Mouse (Mus musculus): ENCODE measurements around the gene Cox19. TPM values are rescaled to one million over a fixed set of nuclear protein-coding genes. Genes with fewer than 3 reads are reported as not detected.

Cox19 gene
- total and polyA plus RNA-seq, 3 experiments: 53.0 to 73.2 TPM; not detected in 1

- no peaks in the 10 kb centered on the region for H3K36me3 ChIP-seq (ENCODE audit: control insufficient read depth in 1 of 2, insufficient read depth in 2 of 2, low read length in 2 of 2)
- H3K9ac ChIP-seq (ENCODE audit: control insufficient read depth, low read depth, low read length, poor library complexity, severe bottlenecking): no peak overlapping the region
- no peaks in the 10 kb centered on the region for H3K27me3 ChIP-seq (ENCODE audit: control insufficient read depth in 1 of 2, insufficient read depth in 2 of 2, low read length in 2 of 2)
- no peaks in the 10 kb centered on the region for H3K9me3 ChIP-seq (replicated peaks; ENCODE audit: insufficient read depth, low read length)
- no peaks in the 10 kb centered on the region for H3K4me1 ChIP-seq (ENCODE audit: control insufficient read depth in 1 of 2, insufficient read depth in 2 of 2, low read length in 2 of 2)
- H3K4me3 ChIP-seq (ENCODE audit: control insufficient read depth in 1 of 2, insufficient read depth in 1 of 2, low read depth in 2 of 2, low read length in 2 of 2): no peak overlapping the region
- TF ChIP-seq RCOR1 (IDR thresholded peaks at IDR 0.05; ENCODE audit: low read depth, low read length) (no peak), NRF1 (IDR thresholded peaks at IDR 0.05; ENCODE audit: insufficient read depth, low read depth, low read length, poor library complexity, severe bottlenecking) (no peak), ZMIZ1 (IDR thresholded peaks at IDR 0.05; ENCODE audit: low read depth, low read length) (no peak), JUND (IDR thresholded peaks at IDR 0.05; ENCODE audit: low read depth, low read length) (no peak), SMC3 (IDR thresholded peaks at IDR 0.05; ENCODE audit: low read depth, low read length) (peak; percentile 67), ZC3H11A (IDR thresholded peaks at IDR 0.05; ENCODE audit: low read depth, low read length) (peak; percentile 5; the same call in 1 of the 2 replicates), RAD21 (IDR thresholded peaks at IDR 0.05; ENCODE audit: low read depth, low read length) (peak; percentile 32), MEF2A (IDR thresholded peaks at IDR 0.05; ENCODE audit: extremely low read depth, insufficient replicate concordance, low read depth, low read length, poor library complexity, severe bottlenecking) (no peak), MXI1 (IDR thresholded peaks at IDR 0.05; ENCODE audit: low read depth, low read length) (no peak), TBP (IDR thresholded peaks at IDR 0.05; ENCODE audit: low read depth, low read length) (no peak), CTCF (IDR thresholded peaks at IDR 0.05 in 2 of 3, conservative IDR thresholded peaks at IDR 0.05 in 1 of 3; ENCODE audit: control insufficient read depth in 1 of 3, insufficient read depth in 1 of 3, low read depth in 2 of 3, low read length in 3 of 3, poor library complexity in 1 of 3, severe bottlenecking in 1 of 3) (peak; percentile 48 to 71 (median 68)), KAT2A (conservative IDR thresholded peaks at IDR 0.05; ENCODE audit: low read depth, low read length) (no peak), MYC (IDR thresholded peaks at IDR 0.05; ENCODE audit: low read depth, low read length) (peak; percentile 31; the same call in 1 of the 2 replicates), ETS1 (IDR thresholded peaks at IDR 0.05; ENCODE audit: low read depth, low read length) (no peak), ZKSCAN1 (IDR thresholded peaks at IDR 0.05; ENCODE audit: low read depth, low read length) (no peak), ELF1 (IDR thresholded peaks at IDR 0.05; ENCODE audit: low read depth, low read length) (no peak), TCF12 (IDR thresholded peaks at IDR 0.05; ENCODE audit: low read depth, low read length) (no peak), UBTF (IDR thresholded peaks at IDR 0.05; ENCODE audit: borderline replicate concordance, insufficient read depth, low read depth, low read length) (no peak), SIN3A (IDR thresholded peaks at IDR 0.05; ENCODE audit: low read length) (no peak), POLR2AphosphoS5 (IDR thresholded peaks at IDR 0.05; ENCODE audit: borderline replicate concordance, low read depth, low read length) (no peak), USF2 (IDR thresholded peaks at IDR 0.05; ENCODE audit: borderline replicate concordance in 1 of 2, insufficient read depth in 1 of 2, low read depth in 1 of 2, low read length in 2 of 2) (no peak), GATA1 (IDR thresholded peaks at IDR 0.05; ENCODE audit: low read depth, low read length) (no peak)
- DNase-seq (ENCODE audit: low read depth, low spot score): peak; percentile 53
- H3K79me2 ChIP-seq (ENCODE audit: control insufficient read depth, insufficient read depth, low read length, poor library complexity): no peaks in the 10 kb centered on the region
- H3K27ac ChIP-seq (ENCODE audit: control insufficient read depth, low read depth, low read length): no peak overlapping the region
Measured at GRCm38 (mm10) chr5:139358653-139359052, 7.4 kb upstream of the Cox19 start.
